Mouse (Mus musculus): ENCODE results near the gene Angel1.

GRCm38 (mm10) chr12:86686551-86687330 is 39.5 kb downstream of the Angel1 start:
- TF ChIP-seq CTCF (IDR thresholded peaks at IDR 0.05; ENCODE audit: borderline replicate concordance, insufficient read depth, low read depth, low read length), result no peak
- TF ChIP-seq POLR2A (IDR thresholded peaks at IDR 0.05; ENCODE audit: borderline replicate concordance, insufficient read depth, low read length), result no peak
